21 mouse cellular contexts compared by ENCODE assay signal in the genomic region with DNA sequence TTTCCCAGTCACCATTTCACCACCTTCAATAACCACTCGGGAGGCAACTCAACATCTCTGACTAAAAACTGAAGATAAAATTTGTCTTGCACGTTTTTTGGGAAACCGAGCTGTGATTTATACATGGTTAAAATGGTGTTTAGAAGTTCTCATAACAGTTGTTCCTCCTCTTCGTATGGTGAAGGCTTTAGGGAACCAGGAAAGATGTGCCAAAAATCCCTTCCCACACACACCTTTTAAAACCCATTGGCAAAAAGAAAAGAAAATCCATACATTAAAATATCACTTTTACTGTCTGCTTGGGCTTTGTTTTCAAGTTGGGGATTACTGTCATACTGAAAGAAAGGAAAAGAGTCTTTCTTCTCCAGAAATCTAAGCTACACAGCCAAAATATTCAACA. TPM values are rescaled to one million over a fixed set of nuclear protein-coding genes. Genes with fewer than 3 reads are reported as not detected.
DNase-seq lines count a peak whose midpoint lies in the region; ATAC-seq lines count a peak whose summit lies in the region.
"Had no signal": no experiment of that assay in that cellular context is flagged by ENCODE, and none has a peak within 500 bp of the region (broad histone marks: within the 10 kb centered on the region; RNA-seq: fewer than 3 reads in every experiment).

No protein-coding gene starts in this region.

- 71% methylated on average over 4 of the region's 4 CpGs for WGBS in heart, embryonic 12.5 days
- WGBS in heart, embryonic 11.5 days (ENCODE audit: insufficient replicate concordance): 76% methylated on average over 4 of the region's 4 CpGs
- WGBS in heart, embryonic 14.5 days: 71% methylated on average over 4 of the region's 4 CpGs
- 62% methylated on average over 4 of the region's 4 CpGs for WGBS in heart, embryonic 16.5 days

- peaks cover 29% of the 10 kb centered on the region for H3K36me3 ChIP-seq in heart, embryonic 12.5 days
- H3K36me3 ChIP-seq in heart, embryonic 11.5 days (ENCODE audit: control insufficient read depth, insufficient read depth, low read length): no peaks in the 10 kb centered on the region
- peaks cover 60% of the 10 kb centered on the region for H3K36me3 ChIP-seq in heart, embryonic 14.5 days (ENCODE audit: control insufficient read depth, insufficient read depth, low read length)
- peaks cover 5% of the 10 kb centered on the region; the same call in 1 of the 2 replicates for H3K36me3 ChIP-seq in heart, embryonic 16.5 days (ENCODE audit: control insufficient read depth, insufficient read depth)
- H3K36me3 ChIP-seq: embryonic facial prominence, embryonic 10.5 days; embryonic facial prominence, embryonic 12.5 days; forebrain, embryonic 15.5 days had no signal

- H3K9me3 ChIP-seq in heart, embryonic 12.5 days (replicated peaks): no peaks in the 10 kb centered on the region
- H3K9me3 ChIP-seq in heart, embryonic 11.5 days (replicated peaks; ENCODE audit: control insufficient read depth, low read length): no peaks in the 10 kb centered on the region
- no peaks in the 10 kb centered on the region for H3K9me3 ChIP-seq in heart, embryonic 14.5 days (ENCODE audit: control insufficient read depth, low read length)
- H3K9me3 ChIP-seq in heart, embryonic 16.5 days (replicated peaks; ENCODE audit: control insufficient read depth, low read length): no peaks in the 10 kb centered on the region
- H3K9me3 ChIP-seq: embryonic facial prominence, embryonic 10.5 days; embryonic facial prominence, embryonic 12.5 days; forebrain, embryonic 13.5 days; forebrain, embryonic 15.5 days had no signal

- intact Hi-C loops in heart, postnatal 10 days (cut with DNase I): no loop called here

- H3K4me2 ChIP-seq in heart, embryonic 12.5 days: no peak overlapping the region
- no peak overlapping the region for H3K4me2 ChIP-seq in heart, embryonic 11.5 days
- H3K4me2 ChIP-seq in heart, embryonic 14.5 days (ENCODE audit: low read length): no peak overlapping the region
- H3K4me2 ChIP-seq in heart, embryonic 16.5 days (ENCODE audit: low read depth, low read length): no peak overlapping the region
- H3K4me2 ChIP-seq: embryonic facial prominence, embryonic 12.5 days; forebrain, embryonic 13.5 days; forebrain, embryonic 15.5 days had no signal

- H3K27ac ChIP-seq in heart, embryonic 12.5 days (ENCODE audit: poor library complexity, severe bottlenecking): peak overlapping the region; percentile 91; the same call in 1 of the 2 replicates
- no peak overlapping the region for H3K27ac ChIP-seq in heart, embryonic 11.5 days (ENCODE audit: low read depth, low read length)
- peak overlapping the region in 1 of 2 experiments; percentile 79; a peak in 1 of 4 replicates for H3K27ac ChIP-seq in heart, embryonic 14.5 days (replicated peaks in 1 of 2; ENCODE audit: control insufficient read depth in 1 of 2, insufficient read depth in 1 of 2, low read depth in 2 of 2, low read length in 2 of 2)
- peak overlapping the region; percentile 78 for H3K27ac ChIP-seq in heart, embryonic 16.5 days (ENCODE audit: low read length)
- H3K27ac ChIP-seq: embryonic facial prominence, embryonic 10.5 days; embryonic facial prominence, embryonic 12.5 days; forebrain, embryonic 13.5 days; forebrain, embryonic 15.5 days had no signal

- H3K27me3 ChIP-seq in heart, embryonic 12.5 days (replicated peaks): no peaks in the 10 kb centered on the region
- no peaks in the 10 kb centered on the region for H3K27me3 ChIP-seq in heart, embryonic 11.5 days (ENCODE audit: control insufficient read depth, insufficient read depth, low read length)
- H3K27me3 ChIP-seq in heart, embryonic 14.5 days (ENCODE audit: control insufficient read depth, insufficient read depth, low read length): no peaks in the 10 kb centered on the region
- H3K27me3 ChIP-seq in heart, embryonic 16.5 days (ENCODE audit: control insufficient read depth, insufficient read depth, low read length): no peaks in the 10 kb centered on the region
- H3K27me3 ChIP-seq: embryonic facial prominence, embryonic 12.5 days; forebrain, embryonic 13.5 days; forebrain, embryonic 15.5 days had no signal

- H3K4me1 ChIP-seq in heart, embryonic 12.5 days (replicated peaks): peaks cover 72% of the 10 kb centered on the region
- peaks cover 38% of the 10 kb centered on the region for H3K4me1 ChIP-seq in heart, embryonic 11.5 days (ENCODE audit: control insufficient read depth, insufficient read depth, low read length)
- peaks cover 34 to 71% of the 10 kb centered on the region in 2 experiments for H3K4me1 ChIP-seq in heart, embryonic 14.5 days (ENCODE audit: control insufficient read depth in 2 of 2, insufficient read depth in 2 of 2, low read length in 2 of 2)
- H3K4me1 ChIP-seq in heart, embryonic 16.5 days (ENCODE audit: control insufficient read depth, insufficient read depth, low read length): peaks cover 52% of the 10 kb centered on the region
- H3K4me1 ChIP-seq: embryonic facial prominence, embryonic 10.5 days; embryonic facial prominence, embryonic 12.5 days; forebrain, embryonic 13.5 days; forebrain, embryonic 15.5 days had no signal

- DNase-seq in heart, adult 9 months (ENCODE audit: low spot score in 2 of 2): no peak
- DNase-seq in heart, postnatal 10 days: no peak
- peak; percentile 50 for DNase-seq in brain, adult 2 months (ENCODE audit: low read depth, low spot score)
- no peak for DNase-seq in thymus, postnatal 25 days
- DNase-seq: adrenal gland, adult 2 months; adrenal gland, postnatal 10 days; adrenal gland, postnatal 25 days; cerebellum, adult 11-12 months; cerebellum, adult 2 months; cerebellum, adult 9-10 months; cerebellum, postnatal 10 days; cerebellum, postnatal 25 days had no signal

- ATAC-seq in heart, embryonic 12.5 days (ENCODE audit: insufficient number of reproducible peaks, low FRiP score): no peak
- ATAC-seq in heart, embryonic 11.5 days (replicated peaks; ENCODE audit: insufficient number of reproducible peaks, low FRiP score, low TSS enrichment): no peak
- no peak for ATAC-seq in heart, embryonic 14.5 days (ENCODE audit: insufficient number of reproducible peaks, insufficient read depth, low FRiP score, low read depth)
- ATAC-seq in heart, embryonic 16.5 days (replicated peaks; ENCODE audit: extremely low read depth, insufficient read depth, low FRiP score): no peak
- ATAC-seq: forebrain, embryonic 13.5 days; forebrain, embryonic 15.5 days had no signal

- H3K9ac ChIP-seq in heart, embryonic 12.5 days: no peak overlapping the region; the same call in 1 of the 2 replicates
- no peak overlapping the region for H3K9ac ChIP-seq in heart, embryonic 11.5 days (ENCODE audit: low read depth, low read length)
- H3K9ac ChIP-seq in heart, embryonic 14.5 days (ENCODE audit: low read length): 0 out of 2 replicates have a peak overlapping the region, but pooled peaks have one; percentile 44
- H3K9ac ChIP-seq in heart, embryonic 16.5 days (ENCODE audit: low read length): no peak overlapping the region
- H3K9ac ChIP-seq: embryonic facial prominence, embryonic 12.5 days; forebrain, embryonic 13.5 days; forebrain, embryonic 15.5 days had no signal

- no peak overlapping the region for H3K4me3 ChIP-seq in heart, embryonic 12.5 days
- no peak overlapping the region for H3K4me3 ChIP-seq in heart, embryonic 11.5 days (ENCODE audit: low read depth, low read length)
- no peak overlapping the region for H3K4me3 ChIP-seq in heart, embryonic 14.5 days (ENCODE audit: control insufficient read depth in 1 of 2, insufficient read depth in 1 of 2, low read depth in 1 of 2, low read length in 2 of 2)
- no peak overlapping the region for H3K4me3 ChIP-seq in heart, embryonic 16.5 days (ENCODE audit: low read length)
- H3K4me3 ChIP-seq: embryonic facial prominence, embryonic 10.5 days; embryonic facial prominence, embryonic 12.5 days; forebrain, embryonic 13.5 days; forebrain, embryonic 15.5 days had no signal

RNA-seq across cellular contexts. Expression of a gene that starts 12.2 kb away (rescaled TPM):
- polyA plus RNA-seq in heart, embryonic 12.5 days (2016; fragmentation: Nextera tagmentation; extraction: Ambion mirVana): 1,360 and 1,370 TPM in 2 replicates
- 1,008 and 1,229 TPM in 2 replicates for polyA plus RNA-seq in heart, embryonic 11.5 days (2014; fragmentation: Nextera tagmentation; extraction: Ambion mirVana)
- 1,376 and 1,533 TPM in 2 replicates for polyA plus RNA-seq in heart, embryonic 14.5 days (2014; fragmentation: Nextera tagmentation; extraction: Ambion mirVana)
- 1,874 and 1,903 TPM in 2 replicates for polyA plus RNA-seq in heart, embryonic 16.5 days (2015; fragmentation: Nextera tagmentation; extraction: Ambion mirVana)
- 1,000 to 10,000 TPM; 2,174 to 2,192 TPM for total RNA-seq in heart, postnatal 10 days (2021)
- total RNA-seq: MEL had no signal
